Mouse (Mus musculus) liver, postnatal 0 days (tissue): ENCODE measurements around the gene Pced1b. TPM values are rescaled to one million over a fixed set of nuclear protein-coding genes. Genes with fewer than 3 reads are reported as not detected.
A peak's percentile ranks its signal among the peaks of the same experiment; 100 is the strongest.

Source experiments
- ATAC-seq: fragments of 200-750 bp; cut with Nextera tagmentation; 2 replicates; pipeline ENCODE4 v1.8.0; 2017; ENCODE audit warnings: mild to moderate bottlenecking, moderate library complexity
- DNase-seq: peaks from one replicate; pipeline ENCODE4 v3.0.0-alpha.2; 2016
- H3K27ac ChIP-seq: fragments of 300-500 bp; sonication (generic); 2 replicates; pipeline ENCODE4 v1.5.1; 2014; ENCODE audit warnings: antibody characterized with exemption, moderate library complexity, mild to moderate bottlenecking, low read depth
- H3K27me3 ChIP-seq: fragments of 300-500 bp; sonication (generic); 2 replicates; pipeline ENCODE4 v1.6.1; 2014; ENCODE audit warnings: low read length, control low read depth, mixed read lengths; ENCODE audit not compliant: insufficient read depth
- H3K36me3 ChIP-seq: fragments of 300-500 bp; sonication (generic); replicated peaks from 2 replicates; pipeline ENCODE4 v1.6.1; 2014; ENCODE audit warnings: mild to moderate bottlenecking, control low read depth, low read length, moderate library complexity, mixed read lengths; ENCODE audit not compliant: insufficient read depth
- H3K4me1 ChIP-seq: fragments of 300-500 bp; sonication (generic); 2 replicates; pipeline ENCODE4 v1.6.1; 2014; ENCODE audit warnings: antibody characterized with exemption, mild to moderate bottlenecking, control low read depth; ENCODE audit not compliant: insufficient read depth
- H3K4me2 ChIP-seq: fragments of 300-500 bp; sonication (generic); 2 replicates; pipeline ENCODE4 v1.6.1; 2014; ENCODE audit warnings: low read depth, mild to moderate bottlenecking, low read length, moderate library complexity, mixed read lengths
- H3K4me3 ChIP-seq: fragments of 300-500 bp; sonication (generic); 2 replicates; pipeline ENCODE4 v1.5.1; 2014; ENCODE audit warnings: low read depth, low read length
- H3K9ac ChIP-seq: fragments of 300-500 bp; sonication (generic); replicated peaks from 2 replicates; pipeline ENCODE4 v1.6.1; 2014; ENCODE audit warnings: mild to moderate bottlenecking, moderate library complexity
- H3K9me3 ChIP-seq: fragments of 300-500 bp; sonication (generic); 2 replicates; pipeline ENCODE4 v1.6.1; 2016; ENCODE audit warnings: mild to moderate bottlenecking, control low read depth, low read length, mixed read lengths
- CTCF ChIP-seq: sonication (generic); IDR thresholded peaks from 2 replicates; pipeline ENCODE4 v1.5.1; 2016; ENCODE audit warnings: antibody characterized with exemption, low read depth
- EP300 ChIP-seq: IDR thresholded peaks from 2 replicates; pipeline ENCODE4 v1.6.1; 2016; ENCODE audit warnings: antibody characterized with exemption, low read depth, mild to moderate bottlenecking
- WGBS: fragments of 180-500 bp; shearing (Covaris S2); extraction: QIAGEN DNeasy Blood & Tissue Kit; methylation state at CpG from one replicate; pipeline ENCODE4 v1.1.7; 2014; ENCODE audit not compliant: insufficient replicate concordance; 5-methylcytosine and 5-hydroxymethylcytosine counted together
- polyA plus RNA-seq: library from polyadenylated mRNA; unstranded; fragments of >200 nt; fragmentation: Nextera tagmentation; extraction: Ambion mirVana; gene quantifications from 2 replicates; pipeline ENCODE4 v1.2.1, GENCODE M21; 2015

Pced1b gene
- polyA plus RNA-seq, 1 experiment from 2014 or later = 2.8 TPM

GRCm38 (mm10) chr15:97420292-97420691 is 173.4 kb downstream of the Pced1b start:
- Histone ChIP-seq H3K9me3 (no peaks in the 10 kb centered on the region), H3K27me3 (no peaks in the 10 kb centered on the region), H3K4me3 (no peak overlapping the region), H3K27ac (no peak overlapping the region), H3K36me3 (no peaks in the 10 kb centered on the region), H3K4me2 (no peak overlapping the region), H3K4me1 (peaks cover 16% of the 10 kb centered on the region), H3K9ac (no peak overlapping the region)
- DNase-seq (no peak), ATAC-seq (no peak)
- TF ChIP-seq CTCF (no peak), EP300 (no peak)
- 90% methylated on average over 2 of the region's 2 CpGs for WGBS

- no peak overlapping the region for H3K27ac ChIP-seq
- H3K4me3 ChIP-seq = no peak overlapping the region
- DNase-seq = no peak
- 41% methylated on average over 3 of the region's 3 CpGs for WGBS
- no peak for ATAC-seq
- no peaks in the 10 kb centered on the region for H3K27me3 ChIP-seq
- no peaks in the 10 kb centered on the region for H3K9me3 ChIP-seq
- no peak overlapping the region for H3K4me2 ChIP-seq
- no peaks in the 10 kb centered on the region for H3K36me3 ChIP-seq
- H3K9ac ChIP-seq = no peak overlapping the region
- TF ChIP-seq CTCF (no peak), EP300 (no peak)
- peaks cover 16% of the 10 kb centered on the region for H3K4me1 ChIP-seq
These were observed 174.6 kb downstream of the Pced1b start for GRCm38 (mm10) chr15:97421533-97421932.

GRCm38 (mm10) chr15:97422212-97422944 is 175.5 kb downstream of the Pced1b start:
- Histone ChIP-seq H3K4me3 (no peak overlapping the region), H3K36me3 (no peaks in the 10 kb centered on the region), H3K9me3 (no peaks in the 10 kb centered on the region), H3K9ac (no peak overlapping the region), H3K4me1 (peaks cover 16% of the 10 kb centered on the region), H3K27ac (no peak overlapping the region), H3K27me3 (no peaks in the 10 kb centered on the region), H3K4me2 (no peak overlapping the region)
- ATAC-seq (peak; percentile 41; the same call in 1 of the 2 replicates), DNase-seq (no peak)
- 35% methylated on average over 4 of the region's 4 CpGs for WGBS
- TF ChIP-seq EP300 (no peak), CTCF (no peak)

DNA sequence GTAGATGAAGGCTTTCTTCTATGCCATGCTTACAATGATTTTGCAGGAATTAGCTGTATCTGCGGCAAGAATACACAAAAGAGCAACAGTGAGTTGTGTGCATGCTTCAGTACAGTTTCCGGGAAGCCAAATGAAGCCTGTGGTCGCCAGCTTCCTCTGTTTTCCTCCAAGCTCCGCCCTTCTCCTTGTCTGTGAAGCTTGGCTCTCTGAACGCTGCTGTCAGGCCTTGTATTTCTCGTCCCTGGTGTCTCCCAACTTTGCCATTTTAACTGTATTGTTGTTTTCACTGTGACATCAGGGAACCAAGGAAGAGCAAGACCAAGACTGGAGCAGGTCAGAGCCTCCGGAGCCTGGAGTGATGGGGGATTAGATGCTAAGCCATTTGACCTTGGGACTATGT is 177.5 kb downstream of the Pced1b start:
- ATAC-seq (no peak), DNase-seq (no peak)
- no peak for TF ChIP-seq CTCF
- no peak for TF ChIP-seq EP300
- H3K4me2 ChIP-seq = no peak overlapping the region
- peaks cover 16% of the 10 kb centered on the region for H3K4me1 ChIP-seq
- H3K9me3 ChIP-seq = no peaks in the 10 kb centered on the region
- no peak overlapping the region for H3K9ac ChIP-seq
- no peaks in the 10 kb centered on the region for H3K27me3 ChIP-seq
- no peaks in the 10 kb centered on the region for H3K36me3 ChIP-seq
- no peak overlapping the region for H3K27ac ChIP-seq
- H3K4me3 ChIP-seq = no peak overlapping the region
- WGBS = 37% methylated on average over 7 of the region's 7 CpGs

- Histone ChIP-seq H3K27me3 (no peaks in the 10 kb centered on the region), H3K9me3 (no peaks in the 10 kb centered on the region), H3K4me2 (no peak overlapping the region), H3K9ac (no peak overlapping the region), H3K36me3 (no peaks in the 10 kb centered on the region), H3K4me1 (peaks cover 16% of the 10 kb centered on the region), H3K27ac (no peak overlapping the region), H3K4me3 (no peak overlapping the region)
- WGBS = 75% methylated on average over 3 of the region's 3 CpGs
- DNase-seq (no peak), ATAC-seq (no peak)
- no peak for TF ChIP-seq EP300
These were observed 178.1 kb downstream of the Pced1b start for GRCm38 (mm10) chr15:97424961-97425360.

DNA sequence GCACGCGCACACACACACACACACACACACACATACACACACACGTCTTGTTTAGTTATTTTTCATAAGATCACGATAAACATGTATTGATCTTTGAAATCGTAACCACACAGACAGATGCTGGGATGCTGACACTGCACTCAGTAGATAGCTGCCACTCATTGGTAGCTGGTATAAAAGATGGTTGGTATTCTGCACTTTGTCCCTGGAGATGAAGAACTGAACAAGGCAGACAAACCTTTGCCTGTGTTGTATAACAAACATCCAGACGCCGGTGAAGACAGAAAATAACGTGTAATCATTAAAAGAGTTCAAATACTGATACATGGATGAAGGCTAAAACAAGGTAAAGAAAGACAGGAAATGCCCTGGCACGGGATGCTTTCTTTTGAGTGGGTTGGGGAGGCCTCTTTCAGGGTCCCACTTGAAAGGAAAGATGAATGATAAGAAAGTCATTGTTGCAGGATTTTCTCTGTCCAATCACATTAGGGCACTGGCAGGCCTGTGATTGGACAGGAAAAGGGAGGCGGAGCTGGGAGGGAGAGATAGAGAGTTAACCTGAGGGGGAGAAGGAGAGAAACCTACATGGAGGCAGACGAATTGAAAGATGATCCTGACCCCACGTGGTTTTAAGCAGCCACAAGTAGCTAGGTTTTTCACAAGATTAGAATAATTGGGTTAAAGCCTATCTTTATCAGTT is 182.4 kb downstream of the Pced1b start:
- ATAC-seq (no peak), DNase-seq (no peak)
- no peak overlapping the region for H3K4me3 ChIP-seq
- 69% methylated on average over 12 of the region's 12 CpGs for WGBS
- H3K4me2 ChIP-seq = no peak overlapping the region
- H3K4me1 ChIP-seq = no peaks in the 10 kb centered on the region
- no peaks in the 10 kb centered on the region for H3K27me3 ChIP-seq
- H3K9me3 ChIP-seq = no peaks in the 10 kb centered on the region
- H3K9ac ChIP-seq = no peak overlapping the region
- no peaks in the 10 kb centered on the region for H3K36me3 ChIP-seq
- TF ChIP-seq CTCF (no peak), EP300 (no peak)
- no peak overlapping the region for H3K27ac ChIP-seq
